Mouse (Mus musculus): ENCODE measurements at regions not wholly inside any gene's neighbourhood (a gene's known extent, or its start where the extent isn't known, plus 50 kb on each side); places are given as distances from the start of the nearest gene placed in this dataset.
"Not testable (repeated sequence)": the region's sequence is repeated elsewhere in the genome, so short reads cannot be mapped to it uniquely, and the experiment has no call there.

DNA sequence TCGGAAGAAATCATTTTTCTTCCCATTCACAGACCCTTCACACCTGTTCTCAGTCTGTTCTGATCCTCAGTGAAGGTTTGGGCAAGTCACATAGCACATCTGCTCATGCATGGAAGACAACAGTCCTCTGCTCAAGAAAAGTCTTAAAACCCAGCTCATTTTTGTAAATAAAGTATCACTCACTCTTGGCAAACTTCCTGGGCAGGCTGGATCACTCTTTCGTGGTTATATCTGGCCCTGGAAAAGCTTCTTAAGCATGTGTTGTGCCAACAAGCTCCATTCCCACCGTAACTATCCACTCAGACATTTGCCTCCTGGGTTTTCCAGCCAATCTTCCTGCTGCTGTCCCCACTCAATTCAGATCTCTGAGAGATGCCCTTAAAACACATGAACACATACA lies 103.2 kb upstream of the Cep85l start:
- no peak for DNase-seq (ENCODE audit: low read depth)

DNA sequence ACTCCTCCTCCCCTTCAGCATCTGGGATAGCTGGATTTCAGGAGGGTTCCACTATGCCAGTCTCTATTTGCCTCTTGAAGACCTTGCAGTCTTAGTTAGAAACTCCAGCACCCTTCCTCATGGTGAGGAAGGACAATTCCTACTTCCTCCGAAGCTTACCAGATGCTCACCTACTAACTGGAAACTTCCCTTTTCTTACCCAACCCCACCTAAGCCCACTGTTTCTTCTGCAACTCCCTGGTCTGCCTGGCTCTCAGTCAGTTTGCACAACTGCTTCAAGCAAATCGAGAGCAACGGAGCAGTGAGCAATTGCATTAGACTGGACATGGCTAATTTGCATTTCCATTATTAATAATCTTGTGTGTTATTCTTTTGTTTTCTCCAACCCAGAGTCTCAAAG lies 90.5 kb upstream of the Cep85l start:
- no peak for DNase-seq (ENCODE audit: low read depth)

DNA sequence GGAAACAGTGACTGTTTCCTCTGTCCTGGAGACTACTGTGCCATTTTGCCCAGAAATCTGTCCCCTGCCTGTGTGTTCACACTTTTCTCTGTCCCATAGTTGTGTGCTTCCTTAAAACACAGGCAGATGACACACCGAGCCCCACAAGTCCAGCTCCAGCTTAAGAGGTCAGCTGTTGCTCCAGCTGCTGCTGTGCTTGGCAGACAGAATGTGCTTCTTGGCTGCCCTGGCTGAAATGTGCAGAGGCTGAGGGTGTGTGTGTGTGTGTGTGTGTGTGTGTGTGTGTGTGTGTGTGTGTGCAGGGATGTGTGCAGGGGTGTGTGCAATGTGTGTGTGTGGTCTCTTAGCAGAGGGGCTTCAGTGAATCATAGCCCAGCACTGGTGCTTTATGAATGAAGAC lies 89.9 kb upstream of the Cep85l start:
- no peak for DNase-seq (ENCODE audit: low read depth)

DNA sequence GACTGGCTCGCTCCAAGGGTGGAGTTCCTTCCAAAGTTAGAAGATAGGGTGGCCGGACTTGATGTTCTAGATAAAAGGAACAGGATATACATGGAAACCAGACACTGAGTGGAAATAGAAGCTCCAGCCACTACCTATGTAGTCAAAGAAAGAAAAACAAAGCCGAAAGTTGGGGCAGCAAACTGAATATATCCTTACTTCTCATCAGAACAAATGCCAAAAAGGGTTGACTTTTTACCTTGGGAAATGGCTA lies 88.5 kb upstream of the Cep85l start:
- DNase-seq (ENCODE audit: low read depth) = no peak

DNA sequence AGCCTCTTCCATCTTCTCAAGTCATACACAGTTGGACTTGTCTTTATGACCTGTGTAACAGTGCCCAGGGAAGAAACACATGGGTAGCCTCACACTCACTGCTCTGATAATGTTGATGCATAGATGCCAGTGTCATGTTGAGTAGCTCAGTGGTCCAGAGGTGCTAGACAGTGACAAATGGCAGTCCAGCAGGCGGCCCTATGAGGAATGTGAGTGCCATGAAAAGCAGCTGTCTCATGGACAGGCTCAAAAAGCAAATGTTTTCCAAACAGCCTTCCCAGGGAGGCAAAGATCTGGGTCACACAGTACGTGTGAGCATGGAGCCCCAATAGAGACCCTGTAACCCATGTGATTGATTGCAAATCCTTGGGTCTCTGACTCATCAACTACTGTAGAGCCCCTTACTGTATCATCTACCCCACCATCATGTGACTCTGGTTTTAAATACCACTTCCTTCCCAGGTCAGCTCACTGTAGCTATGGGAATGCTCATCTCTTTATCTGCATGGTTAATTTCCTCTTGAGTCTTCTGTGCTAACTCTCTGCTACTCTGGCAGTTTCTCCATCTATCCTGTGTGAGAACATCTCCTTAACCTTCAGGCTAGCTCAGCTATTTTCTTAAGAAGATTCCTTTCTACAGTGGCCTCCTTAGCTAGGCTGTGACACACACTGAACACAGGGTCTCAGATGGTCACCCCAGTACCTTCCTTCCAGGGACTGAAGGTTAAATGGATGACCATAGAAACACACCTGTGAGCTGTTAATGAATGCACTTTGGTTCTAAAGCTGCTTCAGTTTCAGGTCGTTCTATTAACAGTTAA lies 87.9 kb upstream of the Cep85l start:
- no peak for DNase-seq (ENCODE audit: low read depth)

DNA sequence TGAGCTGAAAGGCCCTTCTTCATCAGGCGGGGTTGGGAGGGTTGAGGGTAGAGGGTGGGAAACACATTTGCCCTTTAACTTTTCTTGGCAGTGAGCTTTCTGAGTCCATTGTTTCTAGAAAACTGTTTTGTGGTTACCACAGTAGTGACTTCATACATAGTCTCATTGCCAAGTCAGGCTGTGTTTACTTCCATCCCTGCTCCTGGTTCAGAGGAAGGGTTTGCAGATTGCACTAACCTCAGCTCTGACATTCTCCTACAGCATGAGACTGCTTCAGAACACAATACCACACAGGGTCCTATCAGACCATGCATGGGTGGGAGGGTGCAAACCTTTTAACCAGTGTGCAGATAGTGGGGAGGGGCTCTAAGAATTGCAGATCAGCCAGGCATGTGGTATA lies 87.1 kb upstream of the Cep85l start:
- no peak for DNase-seq (ENCODE audit: low read depth)

DNA sequence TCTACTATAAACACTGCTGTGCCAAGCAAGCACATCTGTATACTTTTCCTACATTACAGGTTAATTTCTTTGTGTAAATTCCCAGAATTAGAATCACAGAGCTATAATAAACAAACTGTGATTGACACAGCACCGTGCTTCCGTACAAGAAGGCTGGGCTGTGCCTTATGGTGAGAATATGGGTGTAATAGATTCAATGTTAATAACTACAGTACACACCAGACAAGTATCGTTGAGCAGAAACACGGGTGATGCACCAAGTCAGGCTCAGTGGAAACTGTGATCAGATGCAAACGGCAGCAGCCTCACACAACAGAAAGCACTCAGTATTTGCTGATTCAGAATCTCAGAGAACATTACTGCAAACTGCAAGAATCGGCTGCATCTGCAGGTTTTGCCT lies 86.5 kb upstream of the Cep85l start:
- DNase-seq (ENCODE audit: low read depth) = no peak

DNA sequence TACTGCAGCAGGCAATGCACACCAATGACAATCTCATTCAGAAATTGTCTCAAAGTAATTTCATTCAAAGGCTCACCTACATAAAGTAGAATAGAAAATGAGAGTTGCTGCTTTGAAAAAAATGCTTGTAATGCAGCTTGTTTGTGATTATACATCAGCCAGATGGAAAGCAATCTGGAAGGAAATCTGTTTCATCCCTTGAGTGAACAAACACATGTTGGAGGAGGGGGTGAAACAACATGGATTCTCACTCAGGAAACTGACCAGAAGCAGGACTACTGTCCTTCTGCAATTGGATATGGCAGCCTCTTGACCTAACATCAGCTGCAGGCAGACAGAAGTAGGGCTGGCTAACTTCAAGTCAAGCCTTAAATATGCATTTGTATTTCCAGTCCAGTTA lies 84.8 kb upstream of the Cep85l start:
- DNase-seq (ENCODE audit: low read depth) = no peak

DNA sequence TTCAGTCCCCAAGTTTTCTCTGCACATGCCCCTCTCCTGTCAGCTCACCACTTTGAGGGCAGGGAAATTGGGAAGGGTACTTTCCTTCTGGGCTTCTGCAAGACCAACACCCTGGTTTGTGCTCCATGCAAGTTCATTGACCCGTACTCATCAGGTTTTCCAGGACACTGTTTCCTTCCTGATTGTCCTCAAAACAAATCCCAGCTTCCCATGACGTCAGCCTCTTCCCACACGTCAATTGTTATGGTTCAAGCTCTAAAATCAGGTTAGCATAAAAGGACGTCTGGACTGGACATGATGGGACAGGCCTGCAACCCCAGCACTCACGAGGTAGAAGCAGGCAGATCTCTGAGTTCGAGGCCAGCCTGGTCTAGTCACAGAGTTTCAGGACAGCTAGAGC lies 84.3 kb upstream of the Cep85l start:
- DNase-seq (ENCODE audit: low read depth) = no peak

DNA sequence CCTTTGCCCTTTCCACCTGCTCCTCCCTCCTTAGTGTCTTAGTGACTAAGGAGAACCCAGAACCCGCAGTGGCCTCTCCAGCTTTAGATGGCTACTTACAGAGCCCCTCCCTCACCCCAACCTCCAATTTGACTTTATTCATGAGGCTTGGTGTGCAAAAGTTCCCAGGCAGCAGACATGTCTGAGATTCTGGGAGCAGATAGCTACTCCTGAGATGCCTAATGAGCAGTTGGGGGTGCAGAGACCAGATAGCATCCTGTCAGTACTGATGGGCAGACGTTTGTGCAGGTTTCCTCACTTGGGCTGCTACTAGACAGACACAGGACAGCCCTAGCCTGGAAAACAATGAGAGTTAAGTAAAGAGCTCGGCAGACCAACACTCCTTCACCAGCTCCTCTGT lies 83.7 kb upstream of the Cep85l start:
- no peak for DNase-seq (ENCODE audit: low read depth)

DNA sequence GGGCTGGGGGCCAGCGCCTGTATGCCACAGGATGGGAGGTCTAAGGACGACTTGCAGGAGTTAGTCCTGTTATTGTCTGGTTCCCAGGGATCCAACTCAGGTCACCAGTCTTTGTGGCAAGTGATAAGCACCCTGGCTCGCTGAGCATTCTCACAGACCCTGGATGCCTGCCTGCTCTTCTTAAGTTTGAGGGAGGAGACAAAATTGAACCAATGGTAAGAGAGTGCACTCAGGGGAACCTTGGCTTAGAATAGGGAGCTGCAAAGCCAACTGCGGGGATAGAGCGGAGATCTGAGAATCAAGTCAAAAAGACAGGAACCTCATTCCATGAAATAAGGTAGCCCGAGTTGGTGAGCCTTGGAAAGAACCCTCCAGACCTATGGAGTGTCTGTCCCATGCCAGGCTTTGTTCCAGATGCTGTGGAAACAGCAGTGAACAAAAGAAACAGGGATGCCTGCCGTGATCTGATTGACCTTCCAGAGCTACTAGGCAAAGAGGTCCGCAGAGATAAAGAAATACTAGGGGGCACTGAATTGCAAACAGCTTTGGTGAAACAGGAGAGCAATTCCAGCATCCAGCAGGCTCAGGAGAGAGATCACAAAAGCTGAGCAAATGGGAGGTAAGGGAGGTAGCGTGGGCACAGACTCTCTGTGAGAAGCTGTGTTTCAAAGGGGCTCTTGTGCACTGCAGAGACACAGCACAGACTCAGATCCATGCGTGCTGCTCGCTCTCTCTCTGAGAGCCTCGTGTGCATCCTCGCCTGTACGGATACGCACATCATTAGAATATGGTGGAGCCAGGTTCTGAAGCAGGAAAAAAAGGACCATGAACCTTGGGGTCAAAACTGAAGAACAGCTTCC lies 82.9 kb upstream of the Cep85l start:
- no peak for DNase-seq (ENCODE audit: low read depth)

DNA sequence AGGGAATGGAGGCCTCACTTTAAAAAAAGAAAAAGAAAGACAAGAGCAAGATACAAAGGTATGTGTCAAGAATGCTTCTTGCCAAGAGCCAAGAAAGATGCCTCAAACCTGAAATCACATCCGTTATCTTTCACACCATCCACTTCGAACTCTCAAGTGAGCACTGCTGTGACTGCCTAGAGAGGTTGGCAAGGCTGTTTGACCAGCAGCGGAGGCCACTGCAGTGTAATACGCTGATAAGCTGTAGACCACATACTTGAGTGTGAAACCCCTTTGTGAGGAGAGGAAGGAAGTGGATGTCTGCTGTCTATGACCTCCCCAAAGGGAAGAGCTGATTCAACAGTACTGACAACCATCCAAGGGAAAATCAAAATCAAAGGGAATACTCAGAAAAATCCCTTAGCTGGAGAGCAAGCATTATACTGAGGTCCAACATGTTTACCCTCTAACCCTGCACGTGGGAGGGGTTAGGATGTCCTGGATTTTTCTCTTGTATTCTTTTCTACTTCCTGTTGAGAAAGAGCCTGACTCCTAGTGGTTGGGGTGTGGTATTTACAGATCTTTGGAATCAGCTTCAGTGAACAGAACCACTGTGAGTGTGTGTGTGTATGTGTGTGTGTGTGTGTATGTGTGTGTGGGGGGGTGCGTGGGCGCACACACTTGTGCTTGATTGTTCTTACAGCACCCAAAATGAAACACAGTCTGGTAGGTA lies 81.5 kb upstream of the Cep85l start:
- peak; percentile 13 for DNase-seq (ENCODE audit: low read depth)

DNA sequence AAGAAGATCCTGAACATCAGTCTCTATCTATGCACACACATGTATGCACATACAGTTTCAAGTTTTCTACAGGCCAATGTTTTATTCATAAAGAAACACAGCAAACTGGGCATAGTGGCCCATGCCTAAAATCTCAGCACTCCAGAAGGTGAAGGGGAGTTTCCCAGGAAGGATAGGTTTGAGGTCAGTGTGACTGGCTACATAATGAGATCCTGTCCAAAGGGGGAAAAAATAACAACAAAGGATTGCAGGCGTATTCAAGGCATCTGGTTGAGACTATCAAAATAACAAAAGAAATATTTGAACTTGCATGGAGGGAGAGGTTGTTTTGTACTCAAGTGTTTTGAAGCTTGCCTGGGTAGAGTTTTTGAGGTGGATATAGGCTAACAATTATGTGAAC lies 80.0 kb upstream of the Cep85l start:
- DNase-seq (ENCODE audit: low read depth) = not testable (repeated sequence)

DNA sequence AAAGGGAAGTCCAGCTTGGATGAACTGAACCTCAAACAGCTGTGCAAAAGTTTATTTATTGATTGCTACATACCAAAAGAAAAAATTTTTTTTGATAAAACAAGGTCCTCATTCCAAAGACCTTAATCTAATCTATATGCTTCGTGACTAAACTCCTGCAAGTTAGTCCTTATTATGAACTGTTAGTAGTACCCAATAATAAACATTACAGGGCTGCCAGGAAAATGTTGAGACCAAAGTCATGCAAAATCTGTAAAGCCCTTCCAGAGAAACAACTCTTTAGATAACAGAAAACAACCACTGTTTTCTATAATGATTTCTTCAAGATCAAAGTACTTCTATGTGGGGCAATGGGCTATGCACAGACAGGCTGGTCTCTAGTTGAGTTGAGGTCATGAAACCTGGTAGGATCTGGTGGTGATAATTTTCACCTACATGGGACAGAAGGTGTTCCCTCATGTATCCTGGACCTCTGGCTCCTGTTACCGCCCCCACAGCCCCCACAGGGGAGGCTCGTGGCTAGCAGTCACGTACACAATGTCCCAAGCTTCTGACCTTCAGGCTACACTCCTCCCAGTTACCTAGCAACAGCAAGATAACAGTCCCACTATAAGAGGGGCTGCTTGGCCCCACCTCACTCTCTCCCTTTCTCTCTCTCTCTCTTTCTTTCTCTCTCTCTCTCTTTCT lies 76.4 kb upstream of the Cep85l start:
- no peak for DNase-seq (ENCODE audit: low read depth)

DNA sequence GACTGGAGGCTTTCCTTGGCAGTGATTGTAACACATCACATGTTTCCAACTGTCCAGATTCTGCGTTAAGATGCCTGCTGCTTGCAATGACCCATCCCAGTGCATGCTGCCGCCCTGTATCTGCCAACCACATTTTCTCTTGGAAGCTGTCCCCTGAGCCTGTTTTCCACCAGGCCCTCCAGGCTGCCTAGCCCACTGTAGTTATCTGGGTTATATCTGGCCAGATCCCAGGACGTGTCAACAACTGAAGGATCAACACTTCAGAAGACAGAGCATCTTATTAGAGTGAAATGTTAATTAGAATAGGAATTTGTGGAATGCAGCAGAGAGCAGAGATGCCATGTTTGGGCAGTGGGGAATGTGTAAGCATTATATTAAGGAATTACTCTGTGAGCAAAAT lies 65.0 kb upstream of the Cep85l start:
- DNase-seq (ENCODE audit: low read depth) = no peak

DNA sequence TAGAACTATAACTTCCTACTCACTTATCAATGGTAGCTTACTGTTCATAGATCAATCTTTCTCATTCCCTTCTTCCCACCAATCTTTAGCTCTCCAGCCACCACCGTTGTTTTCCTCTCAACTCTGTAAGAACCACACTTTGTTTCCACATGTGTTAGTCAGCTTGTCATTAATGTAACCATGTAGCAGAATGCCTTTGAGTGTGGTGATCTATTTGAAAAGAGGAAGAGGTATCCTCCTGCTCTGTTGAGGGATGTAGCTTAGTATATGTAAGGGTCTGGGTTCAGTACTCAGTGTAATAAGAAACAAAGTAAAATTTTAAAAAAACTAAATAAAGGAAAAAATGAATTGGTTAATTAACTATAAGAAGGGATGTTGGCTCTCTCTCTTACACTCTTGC lies 63.7 kb upstream of the Cep85l start:
- DNase-seq (ENCODE audit: low read depth) = no peak

DNA sequence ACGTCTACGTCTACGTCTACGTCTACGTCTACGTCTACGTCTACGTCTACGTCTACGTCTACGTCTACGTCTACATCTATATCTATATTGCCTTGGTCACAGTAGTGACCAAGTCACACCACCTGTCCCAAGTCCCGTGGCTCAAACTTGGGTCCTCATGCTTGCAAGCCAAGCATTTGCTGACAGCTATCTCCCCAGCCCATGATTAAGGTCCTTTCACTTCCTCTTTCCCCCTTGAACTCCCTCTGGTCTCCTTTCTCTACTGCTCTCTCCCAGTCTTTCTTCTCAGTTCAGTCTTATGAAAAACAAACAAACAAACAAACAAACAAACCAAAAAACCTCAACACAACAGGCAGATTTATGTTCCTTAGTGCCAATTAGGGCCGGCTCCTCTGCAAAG lies 63.2 kb upstream of the Cep85l start:
- no peak for DNase-seq (ENCODE audit: low read depth)

DNA sequence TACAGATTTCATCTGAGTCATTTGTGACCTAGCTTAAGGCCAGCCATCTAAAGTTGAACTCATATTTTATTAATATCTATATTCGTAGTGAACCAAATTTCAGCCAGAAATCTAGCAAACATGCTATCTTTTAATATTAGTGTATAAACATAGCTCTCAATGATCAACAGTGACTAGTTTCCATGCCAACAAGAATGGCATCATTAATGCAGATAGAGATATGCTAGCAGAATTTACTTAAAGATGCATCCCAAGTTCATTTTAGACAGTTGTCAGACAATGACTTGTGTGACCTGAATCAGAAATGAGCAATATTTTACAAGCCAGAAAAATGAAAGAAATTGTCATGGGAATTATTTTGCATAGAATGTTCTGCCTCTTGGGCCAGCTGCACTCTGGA lies 60.5 kb upstream of the Cep85l start:
- no peak for DNase-seq (ENCODE audit: low read depth)

DNA sequence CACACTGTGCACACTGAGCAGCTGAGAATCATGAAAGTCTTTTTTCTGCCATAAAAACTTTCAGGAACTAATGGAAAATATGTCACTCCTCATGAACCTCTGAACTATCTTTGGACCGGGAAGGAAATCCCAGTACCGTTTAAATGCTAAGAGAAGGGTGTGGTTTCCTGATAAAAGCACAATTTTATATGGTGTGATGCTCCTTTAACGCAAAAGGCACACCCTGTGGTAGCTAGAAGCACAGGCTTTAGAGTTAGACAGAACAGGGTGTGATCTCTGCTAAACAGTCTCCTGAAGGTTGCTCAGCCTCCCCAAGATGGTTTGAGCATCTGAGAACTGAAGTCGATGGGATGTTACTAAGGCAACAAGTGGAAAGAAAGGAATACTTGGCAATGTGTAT lies 58.6 kb upstream of the Cep85l start:
- DNase-seq (ENCODE audit: low read depth) = no peak

DNA sequence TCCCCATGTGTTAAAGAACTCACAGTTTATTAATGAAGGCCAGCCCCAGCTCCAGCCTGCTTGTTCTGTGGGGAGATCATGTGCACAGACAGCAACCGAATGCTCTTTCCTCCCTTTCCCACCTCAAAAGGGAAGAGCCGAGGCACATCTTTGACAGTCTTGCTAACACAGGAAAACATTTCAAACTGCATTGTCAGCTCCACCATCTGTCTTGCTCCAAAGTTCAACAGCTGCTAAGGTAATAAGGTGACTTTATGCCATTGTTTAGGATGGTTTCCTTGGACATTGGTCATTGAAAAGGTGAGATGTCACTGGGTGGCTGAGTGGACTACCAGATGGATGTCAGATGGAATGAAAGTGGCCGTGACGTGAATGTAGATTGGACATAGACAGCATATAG lies 58.0 kb upstream of the Cep85l start:
- DNase-seq (ENCODE audit: low read depth) = no peak

DNA sequence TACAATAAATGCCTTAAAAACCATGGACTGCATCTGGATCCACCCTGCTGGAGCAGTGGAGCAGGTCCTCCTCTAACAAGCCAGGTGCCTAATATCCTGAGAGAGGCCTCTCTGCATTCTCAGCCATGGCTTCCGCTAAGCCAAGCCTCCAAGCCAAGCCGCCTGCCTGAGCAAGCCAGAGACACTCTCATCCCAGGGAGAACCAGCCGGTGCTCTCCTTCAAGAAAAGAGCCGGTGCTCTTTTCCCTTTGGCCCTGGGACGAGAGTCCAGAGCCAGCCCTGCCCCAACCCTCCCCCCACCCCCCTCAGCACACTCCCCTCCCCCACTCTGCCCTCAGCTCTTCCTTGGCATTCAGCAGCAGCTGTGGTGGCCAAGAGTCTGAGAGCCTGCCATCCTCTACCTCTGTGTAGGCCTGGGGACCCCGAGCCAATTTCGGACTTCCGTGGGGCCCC lies 56.3 kb upstream of the Cep85l start:
- DNase-seq (ENCODE audit: low read depth) = no peak

DNA sequence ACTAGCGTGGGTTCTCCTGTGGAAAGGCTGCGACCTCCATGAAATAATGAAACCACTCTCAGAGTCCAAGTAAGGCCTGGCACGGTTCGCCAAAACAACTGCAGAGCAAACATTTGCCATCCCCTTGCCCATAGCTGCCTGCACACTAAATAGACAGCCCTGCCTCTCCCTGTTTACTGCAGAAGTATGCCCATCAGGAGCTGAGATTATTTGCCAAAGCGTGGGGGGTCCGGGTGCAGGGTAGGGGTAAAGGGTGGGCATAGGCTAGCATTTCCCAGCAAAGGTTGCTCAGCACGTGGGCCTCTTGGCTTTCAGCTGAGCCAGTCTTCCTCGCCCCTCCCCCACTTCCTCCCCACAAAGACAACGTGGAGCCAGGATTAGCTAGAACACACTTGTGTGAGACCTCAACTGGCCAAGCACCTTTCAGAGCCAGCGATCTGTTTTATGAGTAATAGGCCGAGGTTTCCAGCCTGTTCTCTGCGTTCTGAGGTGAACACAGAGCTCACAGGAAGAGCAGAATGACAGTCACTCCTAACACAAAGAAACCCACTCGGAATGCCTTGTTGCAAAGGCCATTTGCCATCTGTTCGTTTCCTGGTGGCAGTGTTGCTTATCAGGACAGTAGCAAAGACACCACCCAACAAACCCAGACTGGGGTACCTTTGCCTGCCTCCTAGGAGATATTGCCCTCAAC lies 55.6 kb upstream of the Cep85l start:
- DNase-seq (ENCODE audit: low read depth) = peak; percentile 9

Data from naive thymus-derived CD4-positive, alpha-beta T cell, adult 2 months (primary cell).